Comparison of ENCODE assay signal across 9 mouse cellular contexts in the genomic region with DNA sequence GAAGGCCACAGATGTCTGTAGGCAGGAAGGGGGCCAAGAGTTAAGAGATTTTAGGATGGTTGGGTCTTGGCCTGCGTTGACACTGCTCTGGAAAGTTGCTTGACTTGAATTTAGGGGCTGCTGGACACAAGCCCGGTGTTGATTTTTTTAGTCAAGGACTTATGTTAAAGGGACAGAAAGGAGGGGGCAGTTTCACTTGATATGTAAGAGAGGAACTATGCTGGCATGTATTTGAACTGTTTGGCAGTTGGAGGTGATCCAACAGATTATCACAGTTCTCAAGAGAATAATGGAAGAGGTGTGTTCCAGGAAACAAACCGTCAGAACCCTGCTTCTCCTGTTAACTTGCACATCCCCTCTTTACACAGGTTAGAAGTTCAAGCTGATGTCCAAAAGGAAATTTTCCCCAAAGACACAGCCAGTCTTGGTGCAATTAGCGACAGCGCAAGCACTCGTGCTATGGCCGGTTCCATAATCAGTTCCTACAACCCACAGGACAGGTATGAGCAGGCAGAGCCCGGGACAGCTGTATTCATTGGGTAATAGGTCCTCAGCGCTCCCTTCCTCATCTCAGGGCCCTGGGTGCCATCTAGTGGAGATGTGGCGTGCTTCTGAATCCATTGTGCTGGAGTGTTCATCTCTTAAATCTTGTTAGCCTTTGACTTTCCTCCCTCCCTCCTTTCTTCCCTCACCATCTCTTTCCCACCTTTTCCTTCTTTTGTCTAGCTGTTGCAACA. TPM values are rescaled to one million over a fixed set of nuclear protein-coding genes. Genes with fewer than 3 reads are reported as not detected.
DNase-seq lines count a peak whose midpoint lies in the region; ATAC-seq and TF ChIP-seq lines count a peak whose summit lies in the region.
"Had no signal": no experiment of that assay in that cellular context is flagged by ENCODE, and none has a peak within 500 bp of the region (broad histone marks: within the 10 kb centered on the region; RNA-seq: fewer than 3 reads in every experiment).

No protein-coding gene starts in this region.

- no peak overlapping the region for H3K4me3 ChIP-seq in bone marrow, adult 2 months (replicated peaks; ENCODE audit: control insufficient read depth, low read depth, low read length)
- no peak overlapping the region for H3K4me3 ChIP-seq in embryonic fibroblast, embryonic 13.5 days (ENCODE audit: insufficient read depth, low read length)
- no peak overlapping the region for H3K4me3 ChIP-seq in heart, embryonic 15.5 days

- no peaks in the 10 kb centered on the region for H3K9me3 ChIP-seq in heart, embryonic 15.5 days (replicated peaks)

- no peak overlapping the region for H3K4me2 ChIP-seq in heart, embryonic 15.5 days

- H3K36me3 ChIP-seq in heart, embryonic 15.5 days: peaks cover 36% of the 10 kb centered on the region

- TF ChIP-seq POLR2A in bone marrow, adult 2 months (IDR thresholded peaks at IDR 0.05; ENCODE audit: borderline replicate concordance, control insufficient read depth, low read depth, low read length): no peak
- TF ChIP-seq POLR2A in embryonic fibroblast, embryonic 13.5 days (IDR thresholded peaks at IDR 0.05; ENCODE audit: low read depth, low read length): no peak

- WGBS in bone marrow, adult 2 months: 28% methylated on average over 10 of the region's 10 CpGs
- WGBS in heart, embryonic 15.5 days: 38% methylated on average over 10 of the region's 10 CpGs

- DNase-seq in CD8-positive naive resting alpha-beta T cell, adult 2 months (ENCODE audit: low read depth in 2 of 2, low spot score in 2 of 2): peak; percentile 50 to 57
- peak; percentile 76 to 80 for DNase-seq in kidney, postnatal 25 days
- peak; percentile 78 to 87 for DNase-seq in lung, adult 18-20 months
- DNase-seq in ovary, adult 18-20 months (ENCODE audit: low spot score): peak; percentile 29
- peak; percentile 15 to 55 for DNase-seq in thymus, postnatal 10 days (ENCODE audit: low spot score in 2 of 2)

- H3K9ac ChIP-seq in heart, embryonic 15.5 days: no peak overlapping the region

- no peaks in the 10 kb centered on the region for H3K27me3 ChIP-seq in heart, embryonic 15.5 days

- no peaks in the 10 kb centered on the region; the same call in 1 of the 2 replicates for H3K4me1 ChIP-seq in bone marrow, adult 2 months (ENCODE audit: control insufficient read depth, insufficient read depth, low read length)
- H3K4me1 ChIP-seq in embryonic fibroblast, embryonic 13.5 days (ENCODE audit: control insufficient read depth, insufficient read depth, low read length): peaks cover 14% of the 10 kb centered on the region
- H3K4me1 ChIP-seq in heart, embryonic 15.5 days (replicated peaks): peaks cover 5% of the 10 kb centered on the region; the same call in 1 of the 2 replicates

- TF ChIP-seq CTCF in bone marrow, adult 2 months (IDR thresholded peaks at IDR 0.05; ENCODE audit: control insufficient read depth, insufficient read depth, low read length): peak; percentile 92
- TF ChIP-seq CTCF in embryonic fibroblast, embryonic 13.5 days (IDR thresholded peaks at IDR 0.05; ENCODE audit: borderline replicate concordance, insufficient read depth, low read length): peak; percentile 73; the same call in 1 of the 2 replicates

- peak overlapping the region; percentile 55 for H3K27ac ChIP-seq in bone marrow, adult 2 months (ENCODE audit: control insufficient read depth, insufficient read depth, low read depth, low read length, poor library complexity)
- peak overlapping the region; percentile 91 for H3K27ac ChIP-seq in embryonic fibroblast, embryonic 13.5 days (ENCODE audit: insufficient read depth, low read length)
- H3K27ac ChIP-seq in heart, embryonic 15.5 days: no peak overlapping the region

- peak; percentile 74; the same call in 1 of the 2 replicates for ATAC-seq in heart, embryonic 15.5 days (replicated peaks; ENCODE audit: insufficient number of reproducible peaks, insufficient read depth, low FRiP score, low read depth)

RNA-seq across cellular contexts. Expression of gene Tmem54, which starts 22.8 kb away (rescaled TPM):
- polyA plus RNA-seq in bone marrow, adult 2 months (2011; ENCODE audit: insufficient read depth, insufficient read length, low replicate concordance, missing spikeins): 1.8 TPM in 1 of 2 replicates, not detected in the other
- not detected in 2 replicates for polyA plus RNA-seq in embryonic fibroblast, embryonic 13.5 days (2011; ENCODE audit: insufficient read length, low read depth, missing spikeins)
- 0.35 and 1.6 TPM in 2 replicates for polyA plus RNA-seq in heart, embryonic 15.5 days (2015; fragmentation: Nextera tagmentation; extraction: Ambion mirVana)
- polyA plus RNA-seq: heart, embryonic 14.5 days had no signal

RNA-seq across cellular contexts. Expression of gene Rnf19b, which starts 24.5 kb away (rescaled TPM):
- 23.9 and 47.7 TPM in 2 replicates for polyA plus RNA-seq in bone marrow, adult 2 months (2011; ENCODE audit: insufficient read depth, insufficient read length, low replicate concordance, missing spikeins)
- 49.7 and 62.6 TPM in 2 replicates for polyA plus RNA-seq in embryonic fibroblast, embryonic 13.5 days (2011; ENCODE audit: insufficient read length, low read depth, missing spikeins)
- 5.4 and 7.7 TPM in 2 replicates for polyA plus RNA-seq in heart, embryonic 15.5 days (2015; fragmentation: Nextera tagmentation; extraction: Ambion mirVana)

RNA-seq across cellular contexts. Expression of gene Hpca, which starts 39.3 kb away (rescaled TPM):
- not detected in 2 replicates for polyA plus RNA-seq in bone marrow, adult 2 months (2011; ENCODE audit: insufficient read depth, insufficient read length, low replicate concordance, missing spikeins)
- not detected in 2 replicates for polyA plus RNA-seq in embryonic fibroblast, embryonic 13.5 days (2011; ENCODE audit: insufficient read length, low read depth, missing spikeins)
- polyA plus RNA-seq in heart, embryonic 15.5 days (2015; fragmentation: Nextera tagmentation; extraction: Ambion mirVana): 0.68 and 1.2 TPM in 2 replicates

RNA-seq across cellular contexts. Expression of gene Fndc5, which starts 54.3 kb away (rescaled TPM):
- 2.7 TPM in 1 of 2 replicates, not detected in the other for polyA plus RNA-seq in bone marrow, adult 2 months (2011; ENCODE audit: insufficient read depth, insufficient read length, low replicate concordance, missing spikeins)
- 0.53 and 1.1 TPM in 2 replicates for polyA plus RNA-seq in embryonic fibroblast, embryonic 13.5 days (2011; ENCODE audit: insufficient read length, low read depth, missing spikeins)
- polyA plus RNA-seq in heart, embryonic 15.5 days (2015; fragmentation: Nextera tagmentation; extraction: Ambion mirVana): 12.2 and 12.3 TPM in 2 replicates

Comparison
In these comparisons a context has a peak if more than half of its experiments do, and no peak if none do; other contexts are left out.
1. DNase-seq: peak in every context shown above with its lines; median percentile 82 in lung, adult 18-20 months; 78 in kidney, postnatal 25 days; 54 in CD8-positive naive resting alpha-beta T cell, adult 2 months; 35 in thymus, postnatal 10 days; 29 in ovary, adult 18-20 months.